Mouse (Mus musculus) spleen, adult 2 months (tissue): ENCODE results near the gene Ccnd3.

Experiments
- CTCF ChIP-seq: fragments of 200-500 bp; IDR thresholded peaks from 2 replicates; pipeline ENCODE4 v1.5.1; 2011; ENCODE audit warnings: mild to moderate bottlenecking, inconsistent platforms; ENCODE audit not compliant: insufficient read depth, insufficient read length, insufficient replicate concordance; ENCODE audit errors: extremely low read depth
- POLR2A ChIP-seq: fragments of 200-500 bp; IDR thresholded peaks from 2 replicates; pipeline ENCODE4 v1.6.1; 2011; ENCODE audit warnings: low read depth, low read length, inconsistent platforms

DNA sequence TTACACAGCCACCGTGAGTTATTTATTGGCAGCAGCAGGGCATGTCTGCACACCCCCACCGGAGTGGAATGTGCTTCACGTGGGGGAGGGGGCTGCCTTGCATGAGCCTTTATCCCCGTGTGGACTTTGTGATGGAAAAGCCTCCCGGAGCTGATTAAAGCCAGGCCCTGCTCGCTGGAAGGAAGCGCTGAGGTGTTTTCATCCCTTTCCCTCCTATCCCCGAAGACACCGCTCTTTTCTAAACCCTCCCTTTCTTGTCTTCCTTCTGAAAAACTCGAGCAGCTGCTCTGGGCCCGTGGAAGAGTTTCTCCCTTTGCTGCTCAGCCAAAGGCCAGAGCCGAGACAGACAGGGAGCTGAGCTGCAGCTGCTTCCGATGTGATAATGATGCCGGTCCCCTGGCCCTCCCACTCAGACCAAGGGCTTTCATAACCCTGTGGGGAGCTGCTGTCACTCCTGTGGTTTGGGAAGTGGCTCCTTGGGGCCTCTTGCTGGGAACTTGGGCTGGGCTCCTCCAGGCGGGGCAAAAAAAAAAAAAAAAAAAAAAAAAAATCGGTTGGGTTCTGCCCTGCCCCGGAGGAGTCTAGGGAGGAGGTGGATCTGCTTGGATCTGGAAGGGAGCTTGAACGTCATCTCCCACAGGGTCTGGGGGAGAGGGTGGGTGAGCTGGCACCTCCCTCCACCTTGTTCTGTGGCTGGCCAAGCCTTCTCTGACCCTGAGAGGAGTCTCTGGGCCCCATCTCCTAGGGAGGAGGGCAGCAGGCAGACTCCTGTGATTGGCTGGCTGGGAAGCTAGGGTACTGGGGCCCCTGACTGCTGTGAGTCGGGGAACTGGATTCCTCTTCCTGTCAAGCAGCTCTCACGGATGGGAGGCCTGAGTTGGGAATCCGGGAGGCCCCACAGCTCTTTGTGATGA is 90.7 kb downstream of the Ccnd3 start:
- TF ChIP-seq CTCF (no peak), POLR2A (no peak)
